Mouse (Mus musculus): ENCODE results near the gene Stra6. TPM values are rescaled to one million over a fixed set of nuclear protein-coding genes. Genes with fewer than 3 reads are reported as not detected.

Stra6 gene
- polyA plus RNA-seq, 1 experiment from 2014 or later = 4.0 TPM

GRCm38 (mm10) chr9:58114019-58114418, 50.4 kb downstream of the Stra6 start:
- DNase-seq (no peak), ATAC-seq (ENCODE audit: insufficient read depth) (no peak)
- TF ChIP-seq CTCF (IDR thresholded peaks at IDR 0.05; ENCODE audit: low read depth) = no peak
- H3K4me1 ChIP-seq (ENCODE audit: insufficient read depth) = peaks cover 29% of the 10 kb centered on the region
- peaks cover 6% of the 10 kb centered on the region; the same call in 1 of the 2 replicates for H3K27me3 ChIP-seq (ENCODE audit: insufficient read depth, low read length)
- H3K4me3 ChIP-seq (ENCODE audit: low read depth, low read length) = no peak overlapping the region
- 14% methylated on average over 9 of the region's 9 CpGs for WGBS
- no peaks in the 10 kb centered on the region for H3K36me3 ChIP-seq (ENCODE audit: insufficient read depth)
- 0 out of 2 replicates have a peak overlapping the region, but pooled peaks have one; percentile 2 for H3K4me2 ChIP-seq
- H3K9me3 ChIP-seq (ENCODE audit: low read depth, low read length) = no peaks in the 10 kb centered on the region
- H3K9ac ChIP-seq = no peak overlapping the region
- no peak overlapping the region for H3K27ac ChIP-seq (ENCODE audit: low read depth)

GRCm38 (mm10) chr9:58115297-58115925, 51.8 kb downstream of the Stra6 start:
- ATAC-seq (ENCODE audit: insufficient read depth) = no peak
- no peak for TF ChIP-seq CTCF (IDR thresholded peaks at IDR 0.05; ENCODE audit: low read depth)
- Histone ChIP-seq H3K4me1 (ENCODE audit: insufficient read depth) (peaks cover 29% of the 10 kb centered on the region), H3K4me3 (ENCODE audit: low read depth, low read length) (no peak overlapping the region), H3K9me3 (ENCODE audit: low read depth, low read length) (no peaks in the 10 kb centered on the region), H3K9ac (no peak overlapping the region), H3K27me3 (ENCODE audit: insufficient read depth, low read length) (peaks cover 6% of the 10 kb centered on the region; the same call in 1 of the 2 replicates), H3K4me2 (no peak overlapping the region), H3K27ac (ENCODE audit: low read depth) (no peak overlapping the region), H3K36me3 (ENCODE audit: insufficient read depth) (no peaks in the 10 kb centered on the region)
- no peak for DNase-seq
- WGBS = 36% methylated on average over 7 of the region's 7 CpGs

- no peak overlapping the region for H3K4me3 ChIP-seq (ENCODE audit: low read depth, low read length)
- no peak overlapping the region for H3K27ac ChIP-seq (ENCODE audit: low read depth)
- 42% methylated on average over 7 of the region's 7 CpGs for WGBS
- no peak for TF ChIP-seq CTCF (IDR thresholded peaks at IDR 0.05; ENCODE audit: low read depth)
- ATAC-seq (ENCODE audit: insufficient read depth) = 0 out of 2 replicates have a peak, but pooled peaks have one; percentile 4
- DNase-seq = no peak
- no peaks in the 10 kb centered on the region for H3K9me3 ChIP-seq (ENCODE audit: low read depth, low read length)
- peaks cover 6% of the 10 kb centered on the region; the same call in 1 of the 2 replicates for H3K27me3 ChIP-seq (ENCODE audit: insufficient read depth, low read length)
- peaks cover 29% of the 10 kb centered on the region for H3K4me1 ChIP-seq (ENCODE audit: insufficient read depth)
- H3K4me2 ChIP-seq = no peak overlapping the region
- no peaks in the 10 kb centered on the region for H3K36me3 ChIP-seq (ENCODE audit: insufficient read depth)
- no peak overlapping the region for H3K9ac ChIP-seq
Measured at GRCm38 (mm10) chr9:58116024-58116651, 52.5 kb downstream of the Stra6 start.

GRCm38 (mm10) chr9:58118671-58119070, 55.1 kb downstream of the Stra6 start, which contains the start of gene Ccdc33:
Gene Ccdc33, minus strand, starts transcription at chr9:58118823.
- ATAC-seq (ENCODE audit: insufficient read depth) (no peak), DNase-seq (peak; percentile 65)
- Histone ChIP-seq H3K9ac (no peak within 1 kb of the TSS), H3K4me1 (ENCODE audit: insufficient read depth) (peaks cover 19% of the 10 kb centered on the region), H3K4me3 (ENCODE audit: low read depth, low read length) (no peak within 1 kb of the TSS), H3K27ac (ENCODE audit: low read depth) (no peak within 1 kb of the TSS), H3K9me3 (ENCODE audit: low read depth, low read length) (no peaks in the 10 kb centered on the region), H3K27me3 (ENCODE audit: insufficient read depth, low read length) (peaks cover 6% of the 10 kb centered on the region; the same call in 1 of the 2 replicates), H3K36me3 (ENCODE audit: insufficient read depth) (no peaks in the 10 kb centered on the region), H3K4me2 (no peak within 1 kb of the TSS)
- no peak for TF ChIP-seq CTCF (IDR thresholded peaks at IDR 0.05; ENCODE audit: low read depth)
- 15% methylated on average over 2 of the region's 2 CpGs for WGBS

GRCm38 (mm10) chr9:58125085-58125484, 61.5 kb downstream of the Stra6 start:
- TF ChIP-seq CTCF (IDR thresholded peaks at IDR 0.05; ENCODE audit: low read depth) = no peak
- H3K4me3 ChIP-seq (ENCODE audit: low read depth, low read length) = no peak overlapping the region
- H3K4me1 ChIP-seq (ENCODE audit: insufficient read depth) = peaks cover 14% of the 10 kb centered on the region
- no peaks in the 10 kb centered on the region for H3K9me3 ChIP-seq (ENCODE audit: low read depth, low read length)
- no peaks in the 10 kb centered on the region for H3K36me3 ChIP-seq (ENCODE audit: insufficient read depth)
- H3K27me3 ChIP-seq (ENCODE audit: insufficient read depth, low read length) = no peaks in the 10 kb centered on the region
- H3K4me2 ChIP-seq = no peak overlapping the region
- H3K27ac ChIP-seq (ENCODE audit: low read depth) = no peak overlapping the region
- ATAC-seq (ENCODE audit: insufficient read depth) (no peak), DNase-seq (no peak)
- no peak overlapping the region for H3K9ac ChIP-seq
- 37% methylated on average over 3 of the region's 3 CpGs for WGBS

- Histone ChIP-seq H3K4me3 (ENCODE audit: low read depth, low read length) (no peak overlapping the region), H3K36me3 (ENCODE audit: insufficient read depth) (no peaks in the 10 kb centered on the region), H3K9ac (no peak overlapping the region), H3K9me3 (ENCODE audit: low read depth, low read length) (no peaks in the 10 kb centered on the region), H3K4me2 (no peak overlapping the region), H3K27ac (ENCODE audit: low read depth) (no peak overlapping the region), H3K4me1 (ENCODE audit: insufficient read depth) (peaks cover 14% of the 10 kb centered on the region), H3K27me3 (ENCODE audit: insufficient read depth, low read length) (no peaks in the 10 kb centered on the region)
- no peak for TF ChIP-seq CTCF (IDR thresholded peaks at IDR 0.05; ENCODE audit: low read depth)
- DNase-seq (no peak), ATAC-seq (ENCODE audit: insufficient read depth) (no peak)
- 15% methylated on average over 4 of the region's 4 CpGs for WGBS
Measured at GRCm38 (mm10) chr9:58125811-58126210, 62.2 kb downstream of the Stra6 start.

GRCm38 (mm10) chr9:58128926-58129413, 65.4 kb downstream of the Stra6 start:
- no peaks in the 10 kb centered on the region for H3K36me3 ChIP-seq (ENCODE audit: insufficient read depth)
- H3K27ac ChIP-seq (ENCODE audit: low read depth) = no peak overlapping the region
- H3K4me2 ChIP-seq = peak overlapping the region; percentile 19
- TF ChIP-seq CTCF (IDR thresholded peaks at IDR 0.05; ENCODE audit: low read depth) = no peak
- 7% methylated on average over 13 of the region's 13 CpGs for WGBS
- peak; percentile 36; the same call in 1 of the 2 replicates for ATAC-seq (ENCODE audit: insufficient read depth)
- H3K4me3 ChIP-seq (ENCODE audit: low read depth, low read length) = no peak overlapping the region; the same call in 1 of the 2 replicates
- no peaks in the 10 kb centered on the region for H3K27me3 ChIP-seq (ENCODE audit: insufficient read depth, low read length)
- 0 out of 2 replicates have a peak overlapping the region, but pooled peaks have one; percentile 5 for H3K9ac ChIP-seq
- H3K4me1 ChIP-seq (ENCODE audit: insufficient read depth) = peaks cover 14% of the 10 kb centered on the region
- no peak for DNase-seq
- H3K9me3 ChIP-seq (ENCODE audit: low read depth, low read length) = no peaks in the 10 kb centered on the region
